Mouse (Mus musculus) kidney, adult 2 months (tissue): Measurements from ENCODE around the gene Tagln3.

Source experiments
- CTCF ChIP-seq: fragments of 200-500 bp; conservative IDR thresholded peaks from 2 replicates; pipeline ENCODE4 v1.5.1; 2011; ENCODE audit warnings: low read depth, mild to moderate bottlenecking, control low read depth, low read length, moderate library complexity, mixed read lengths; ENCODE audit not compliant: insufficient read depth, insufficient read length
- POLR2A ChIP-seq: fragments of 200-500 bp; IDR thresholded peaks from one replicate; pipeline ENCODE4 v1.6.1; 2011; ENCODE audit warnings: low read depth, low read length, control low read depth

DNA sequence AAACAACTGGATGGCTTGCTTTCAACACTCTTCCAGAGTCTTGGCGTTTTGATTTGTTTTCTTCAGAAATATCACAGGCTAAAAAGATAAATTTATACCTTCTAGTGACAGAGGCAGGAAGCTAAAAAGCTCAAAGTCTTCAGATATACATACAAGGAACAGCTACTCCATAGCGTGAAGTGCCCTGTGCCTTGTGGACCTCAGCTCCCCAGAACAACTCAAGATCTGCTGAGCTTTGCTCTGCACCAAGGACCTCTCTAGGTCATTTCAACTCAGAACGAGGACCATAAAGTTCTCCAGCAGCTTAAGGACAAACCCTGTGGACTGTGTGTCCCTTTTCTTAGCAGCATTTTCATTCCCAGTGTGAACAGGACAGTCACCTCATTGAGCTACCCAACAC, 40.7 kb upstream of the Tagln3 start:
- TF ChIP-seq CTCF = no peak
- no peak for TF ChIP-seq POLR2A
